Mouse (Mus musculus): ENCODE measurements around the gene Otc.

The Otc gene

DNA sequence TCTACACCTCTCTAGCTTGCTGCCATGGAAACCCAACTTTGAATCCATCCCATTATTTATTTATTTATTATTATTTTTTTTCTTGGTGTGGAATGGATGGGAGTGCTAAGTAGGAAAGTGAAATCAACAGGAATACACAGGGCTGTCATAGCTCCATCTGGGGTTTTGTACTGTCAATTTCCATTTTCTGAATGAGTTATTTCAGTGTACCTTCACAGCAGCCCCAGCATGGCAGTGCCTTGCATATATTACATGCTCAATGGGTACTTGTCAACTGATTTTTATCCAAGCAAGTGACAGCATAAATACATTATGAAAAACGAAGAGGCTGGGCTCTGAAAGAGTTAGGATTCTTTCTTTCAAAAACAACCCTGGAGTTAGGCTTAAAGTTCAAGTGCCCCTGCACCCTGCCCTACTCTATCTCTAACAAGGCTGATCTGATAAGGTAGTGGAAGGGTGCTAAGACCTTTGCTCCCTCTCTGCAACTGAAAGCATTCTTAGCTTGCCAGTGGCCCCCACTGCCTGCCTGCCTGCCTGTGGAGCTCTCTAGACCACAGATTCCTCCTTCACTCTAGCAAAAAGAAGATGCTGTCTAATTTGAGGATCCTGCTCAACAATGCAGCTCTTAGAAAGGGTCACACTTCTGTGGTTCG is at the start of gene Otc:
Gene Otc (plus strand): TSS at position 454 of the 653 bp plus-strand sequence.
- no peak for DNase-seq

GRCm38 (mm10) chrX:10205937-10206336 is 46.2 kb upstream of the Otc start:
- DNase-seq, result no peak

DNA sequence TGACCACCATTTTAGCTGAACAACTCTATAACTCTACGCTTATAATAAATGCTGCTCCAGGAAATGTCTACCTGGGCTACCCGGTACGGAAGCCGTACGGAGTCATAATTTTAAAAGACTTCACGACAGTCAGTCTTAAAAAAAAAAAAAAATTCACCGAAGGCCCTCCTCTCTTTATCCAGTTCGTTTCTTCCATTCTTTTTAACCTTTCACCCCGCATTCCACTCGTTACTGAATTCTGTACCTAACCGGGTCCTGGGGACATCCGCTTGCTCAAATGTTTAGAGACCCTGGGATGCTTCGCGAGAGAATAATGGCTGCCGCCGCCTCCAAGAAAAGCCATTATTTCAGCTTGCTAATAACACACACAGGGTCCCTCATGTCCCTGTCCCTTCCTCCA is 36.1 kb upstream of the Otc start:
- peak; percentile 34 for DNase-seq

DNA sequence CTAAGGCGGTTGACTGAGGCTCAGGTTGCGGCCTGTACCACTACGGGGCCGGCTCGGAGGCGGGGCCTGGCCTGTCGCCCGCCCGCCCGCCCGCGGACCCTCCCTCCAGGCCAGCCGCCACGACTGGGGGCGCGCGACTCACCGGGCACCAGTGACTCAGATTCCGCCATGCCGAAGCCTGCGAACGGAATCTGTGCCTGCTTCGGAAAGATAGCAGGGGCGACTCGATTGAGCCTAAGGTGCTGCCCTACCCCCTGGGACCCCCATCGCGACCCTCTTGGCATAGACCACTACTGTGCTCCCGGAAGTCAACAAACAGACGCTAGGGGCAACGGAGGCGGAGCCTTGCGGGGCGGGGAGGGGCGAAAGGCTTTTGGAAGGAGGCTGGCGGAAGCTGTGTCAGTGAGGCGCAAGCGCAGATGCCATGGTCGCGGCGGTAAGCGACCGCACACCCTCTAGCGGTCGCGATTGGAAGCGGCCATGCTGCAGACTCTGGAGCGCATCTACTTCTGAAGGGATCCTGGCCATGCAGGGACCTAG is 35.6 kb upstream of the Otc start, which contains the start of gene Rpgr:
Gene Rpgr (minus strand): TSS at position 511 of the 540 bp plus-strand sequence.
- DNase-seq, result peak; percentile 85

DNA sequence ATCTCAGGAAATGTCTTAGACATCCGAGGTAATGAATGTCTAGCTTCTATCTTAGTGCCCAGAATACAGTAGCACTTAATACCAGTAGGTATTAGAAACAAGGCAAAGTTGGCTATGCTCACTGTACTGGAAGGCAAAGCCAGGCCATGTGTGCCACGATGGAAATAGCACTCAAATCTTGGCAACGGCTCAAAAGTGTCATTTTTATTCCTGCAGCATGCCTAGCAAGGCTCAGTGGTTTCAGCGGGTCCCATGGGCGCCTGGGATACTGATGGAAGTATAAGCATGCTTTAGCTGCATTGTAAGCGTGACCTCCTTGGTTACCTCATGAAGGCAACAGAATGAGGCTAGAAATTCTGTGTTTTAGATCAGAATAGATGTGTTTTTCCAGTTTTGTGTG is 32.8 kb upstream of the Otc start:
- DNase-seq, result peak; percentile 11

GRCm38 (mm10) chrX:10233051-10233450 is 19.1 kb upstream of the Otc start:
- DNase-seq, result no peak

GRCm38 (mm10) chrX:10234617-10235016 is 17.5 kb upstream of the Otc start:
- DNase-seq, result no peak

DNA sequence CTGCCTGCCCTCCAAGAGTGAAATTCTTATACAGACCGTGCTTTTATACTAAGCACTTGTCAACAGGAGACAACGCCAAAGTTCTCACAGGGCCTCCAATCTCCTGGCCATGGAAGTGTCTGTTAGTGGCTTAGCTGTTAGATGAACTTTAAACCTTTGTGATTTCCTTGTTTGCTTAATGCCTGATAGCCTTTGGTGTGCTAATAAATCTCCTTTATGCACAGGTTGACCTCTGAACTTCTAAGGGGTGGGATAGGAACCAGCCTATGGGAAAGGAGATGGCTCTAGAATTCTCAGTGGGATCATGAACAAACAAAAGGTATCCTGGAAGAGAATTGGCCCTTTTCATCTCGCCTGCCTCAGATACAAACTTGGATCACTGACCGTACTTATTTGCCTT is 12.6 kb upstream of the Otc start:
- no peak for DNase-seq

- DNase-seq, result no peak
Observed at GRCm38 (mm10) chrX:10243916-10244315, 8.2 kb upstream of the Otc start.

GRCm38 (mm10) chrX:10251357-10251756 is 748 bp upstream of the Otc start:
- no peak for DNase-seq

- DNase-seq, result no peak
Observed at GRCm38 (mm10) chrX:10257774-10258173, 5.7 kb downstream of the Otc start.

GRCm38 (mm10) chrX:10258260-10258659 is 6.2 kb downstream of the Otc start:
- no peak for DNase-seq

DNA sequence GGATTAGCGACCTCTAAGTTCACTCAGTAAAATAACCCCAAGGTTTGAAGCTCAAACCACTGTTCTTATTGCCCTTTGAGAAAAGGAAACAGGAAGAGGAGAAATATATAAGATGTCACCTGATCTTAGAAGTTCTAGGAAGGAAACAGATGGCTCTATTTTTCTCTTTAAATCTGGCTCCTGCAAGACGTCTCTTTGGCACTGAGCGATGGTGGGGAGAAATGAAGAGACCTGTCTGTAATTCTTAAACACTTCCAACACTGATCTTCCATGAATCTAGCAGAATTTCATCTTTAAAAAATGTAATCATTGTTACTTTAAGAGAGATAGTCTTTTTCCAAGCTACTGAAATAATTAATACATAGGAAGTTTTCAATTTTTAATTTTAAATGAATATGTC is 16.2 kb downstream of the Otc start:
- DNase-seq, result no peak

DNA sequence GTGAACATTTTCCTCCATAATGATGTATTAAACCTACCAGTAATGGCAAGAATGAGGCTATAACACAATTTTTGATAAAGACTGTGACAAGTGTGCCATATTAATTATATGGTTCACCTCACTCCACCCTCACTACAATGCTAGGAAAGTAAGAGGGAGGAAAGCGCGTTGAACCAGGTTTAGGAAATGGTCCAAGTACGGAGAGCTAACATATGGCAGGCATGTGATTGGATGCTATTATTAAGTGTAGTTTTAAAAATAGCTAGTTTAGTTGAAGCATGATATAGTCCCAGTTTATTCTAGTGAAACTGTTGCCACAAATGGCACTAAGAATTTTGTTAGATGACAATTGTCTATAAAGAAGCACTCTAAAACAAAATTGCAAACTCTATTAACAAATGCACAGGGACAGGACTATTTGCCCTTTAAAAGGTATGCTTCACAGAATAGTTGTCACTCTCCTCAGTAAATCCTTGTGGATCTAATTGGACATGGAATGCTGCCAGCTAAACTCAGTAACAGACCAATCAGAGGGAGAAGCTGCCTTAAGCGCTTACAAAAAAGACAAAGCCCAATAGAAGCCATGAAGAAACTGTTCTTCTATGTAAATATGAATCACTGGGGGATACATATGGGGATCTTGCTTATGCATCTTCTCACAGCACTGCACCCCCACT is 16.8 kb downstream of the Otc start:
- DNase-seq, result peak; percentile 39

GRCm38 (mm10) chrX:10297341-10297740 is 45.2 kb downstream of the Otc start:
- no peak for DNase-seq

GRCm38 (mm10) chrX:10318176-10318575 is 66.1 kb downstream of the Otc start:
- DNase-seq, result no peak

- DNase-seq, result no peak
Observed at GRCm38 (mm10) chrX:10330246-10330645, 78.1 kb downstream of the Otc start.

GRCm38 (mm10) chrX:10331749-10332148 is 79.6 kb downstream of the Otc start:
- DNase-seq, result no peak

DNA sequence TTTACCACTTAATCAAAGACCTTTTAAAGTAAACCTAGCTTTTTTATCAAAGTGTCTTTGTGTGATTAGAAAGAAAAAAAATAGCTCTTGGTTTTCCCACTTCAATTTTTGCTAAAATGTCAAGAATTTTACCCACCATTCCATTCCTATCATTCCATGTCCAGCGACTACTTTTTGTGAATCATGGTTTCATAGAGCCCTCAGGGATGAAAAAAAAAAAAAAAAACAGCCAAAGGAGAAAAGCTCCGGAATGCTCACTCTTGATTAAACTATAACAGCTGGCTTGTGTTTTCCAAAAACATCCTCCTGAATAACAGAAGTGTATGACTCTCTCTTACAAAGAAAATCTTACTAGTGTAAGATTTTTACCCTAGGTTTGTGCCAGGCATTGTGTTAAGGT is 84.7 kb downstream of the Otc start:
- no peak for DNase-seq

DNA sequence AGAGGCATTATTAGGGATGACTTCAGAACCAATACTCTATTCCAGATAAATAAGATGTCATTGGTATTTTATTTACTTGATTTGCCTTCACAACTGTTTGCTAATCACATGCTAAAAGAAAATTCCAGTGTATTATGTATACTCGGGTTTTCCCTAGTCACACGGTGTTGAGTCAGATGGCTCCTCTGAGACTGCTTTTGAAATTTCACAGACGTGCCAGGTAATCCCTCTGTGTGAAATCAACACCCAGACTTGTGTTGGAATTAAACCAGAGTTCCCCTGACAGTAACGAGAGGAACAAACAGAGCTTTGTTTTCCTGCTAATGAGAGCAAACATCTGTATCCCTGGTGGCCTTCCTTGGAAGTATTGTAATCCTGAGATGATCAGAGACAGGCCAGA is 103.8 kb downstream of the Otc start:
- DNase-seq, result no peak
